Mouse (Mus musculus): Measurements from ENCODE around the gene Etv2.
A peak's percentile ranks its signal among the peaks of the same experiment; 100 is the strongest.

Etv2 gene

GRCm38 (mm10) chr7:30598786-30599185 lies 36.9 kb downstream of the Etv2 start, which contains the start of gene Zbtb32:
TSS of gene Zbtb32 (minus strand) at chr7:30598909.
- peak within 1 kb of the TSS; percentile 65 for H3K4me3 ChIP-seq (replicated peaks; ENCODE audit: low read length)
- H3K4me1 ChIP-seq (replicated peaks; ENCODE audit: low read depth, low read length), result peaks cover 80% of the 10 kb centered on the region
- TF ChIP-seq NANOG (IDR thresholded peaks at IDR 0.05; ENCODE audit: borderline replicate concordance, low read length), result no peak
- no peak for TF ChIP-seq POU5F1 (IDR thresholded peaks at IDR 0.05; ENCODE audit: borderline replicate concordance, low read length)
- no peak for TF ChIP-seq CTCF (conservative IDR thresholded peaks at IDR 0.05; ENCODE audit: low read length)
- H3K36me3 ChIP-seq (ENCODE audit: insufficient read depth, low read length), result no peaks in the 10 kb centered on the region
- H3K9me3 ChIP-seq (ENCODE audit: low read length), result no peaks in the 10 kb centered on the region
- H3K27me3 ChIP-seq (ENCODE audit: insufficient read depth, low read length), result peaks cover 6% of the 10 kb centered on the region

GRCm38 (mm10) chr7:30596811-30597210 lies 38.8 kb downstream of the Etv2 start:
- TF ChIP-seq CTCF (conservative IDR thresholded peaks at IDR 0.05; ENCODE audit: low read length) (no peak), POU5F1 (IDR thresholded peaks at IDR 0.05; ENCODE audit: borderline replicate concordance, low read length) (no peak), NANOG (IDR thresholded peaks at IDR 0.05; ENCODE audit: borderline replicate concordance, low read length) (no peak)
- Histone ChIP-seq H3K4me1 (replicated peaks; ENCODE audit: low read depth, low read length) (peaks cover 80% of the 10 kb centered on the region), H3K9me3 (ENCODE audit: low read length) (no peaks in the 10 kb centered on the region), H3K36me3 (ENCODE audit: insufficient read depth, low read length) (no peaks in the 10 kb centered on the region), H3K4me3 (replicated peaks; ENCODE audit: low read length) (no peak overlapping the region), H3K27me3 (ENCODE audit: insufficient read depth, low read length) (peaks cover 6% of the 10 kb centered on the region)

GRCm38 (mm10) chr7:30596093-30596492 lies 39.6 kb downstream of the Etv2 start:
- H3K4me1 ChIP-seq (replicated peaks; ENCODE audit: low read depth, low read length), result peaks cover 80% of the 10 kb centered on the region
- H3K36me3 ChIP-seq (ENCODE audit: insufficient read depth, low read length), result 0 out of 2 replicates have a peak, but pooled peaks cover 3% of the 10 kb centered on the region
- peaks cover 6% of the 10 kb centered on the region for H3K27me3 ChIP-seq (ENCODE audit: insufficient read depth, low read length)
- H3K9me3 ChIP-seq (ENCODE audit: low read length), result no peaks in the 10 kb centered on the region
- TF ChIP-seq POU5F1 (IDR thresholded peaks at IDR 0.05; ENCODE audit: borderline replicate concordance, low read length) (no peak), NANOG (IDR thresholded peaks at IDR 0.05; ENCODE audit: borderline replicate concordance, low read length) (no peak), CTCF (conservative IDR thresholded peaks at IDR 0.05; ENCODE audit: low read length) (no peak)
- H3K4me3 ChIP-seq (replicated peaks; ENCODE audit: low read length), result no peak overlapping the region

GRCm38 (mm10) chr7:30594510-30595024 lies 41.1 kb downstream of the Etv2 start:
- 0 out of 2 replicates have a peak overlapping the region, but pooled peaks have one; percentile 20 for H3K4me3 ChIP-seq (replicated peaks; ENCODE audit: low read length)
- H3K27me3 ChIP-seq (ENCODE audit: insufficient read depth, low read length), result peaks cover 6% of the 10 kb centered on the region
- TF ChIP-seq CTCF (conservative IDR thresholded peaks at IDR 0.05; ENCODE audit: low read length) (no peak), NANOG (IDR thresholded peaks at IDR 0.05; ENCODE audit: borderline replicate concordance, low read length) (no peak), POU5F1 (IDR thresholded peaks at IDR 0.05; ENCODE audit: borderline replicate concordance, low read length) (no peak)
- peaks cover 82% of the 10 kb centered on the region for H3K4me1 ChIP-seq (replicated peaks; ENCODE audit: low read depth, low read length)
- no peaks in the 10 kb centered on the region for H3K9me3 ChIP-seq (ENCODE audit: low read length)
- H3K36me3 ChIP-seq (ENCODE audit: insufficient read depth, low read length), result peaks cover 12% of the 10 kb centered on the region; the same call in 1 of the 2 replicates

- H3K4me3 ChIP-seq (replicated peaks; ENCODE audit: low read length), result 0 out of 2 replicates have a peak overlapping the region, but pooled peaks have one; percentile 37
- H3K9me3 ChIP-seq (ENCODE audit: low read length), result no peaks in the 10 kb centered on the region
- TF ChIP-seq POU5F1 (IDR thresholded peaks at IDR 0.05; ENCODE audit: borderline replicate concordance, low read length) (no peak), NANOG (IDR thresholded peaks at IDR 0.05; ENCODE audit: borderline replicate concordance, low read length) (no peak), CTCF (conservative IDR thresholded peaks at IDR 0.05; ENCODE audit: low read length) (no peak)
- H3K27me3 ChIP-seq (ENCODE audit: insufficient read depth, low read length), result peaks cover 6% of the 10 kb centered on the region
- H3K36me3 ChIP-seq (ENCODE audit: insufficient read depth, low read length), result peaks cover 12% of the 10 kb centered on the region; the same call in 1 of the 2 replicates
- peaks cover 75% of the 10 kb centered on the region for H3K4me1 ChIP-seq (replicated peaks; ENCODE audit: low read depth, low read length)
These were observed 41.8 kb downstream of the Etv2 start for GRCm38 (mm10) chr7:30593579-30594509.

- peaks cover 66% of the 10 kb centered on the region for H3K4me1 ChIP-seq (replicated peaks; ENCODE audit: low read depth, low read length)
- no peaks in the 10 kb centered on the region for H3K9me3 ChIP-seq (ENCODE audit: low read length)
- H3K27me3 ChIP-seq (ENCODE audit: insufficient read depth, low read length), result no peaks in the 10 kb centered on the region
- peaks cover 12% of the 10 kb centered on the region; the same call in 1 of the 2 replicates for H3K36me3 ChIP-seq (ENCODE audit: insufficient read depth, low read length)
- H3K4me3 ChIP-seq (replicated peaks; ENCODE audit: low read length), result peak overlapping the region; percentile 37; the same call in 1 of the 2 replicates
- TF ChIP-seq POU5F1 (IDR thresholded peaks at IDR 0.05; ENCODE audit: borderline replicate concordance, low read length) (no peak), NANOG (IDR thresholded peaks at IDR 0.05; ENCODE audit: borderline replicate concordance, low read length) (no peak), CTCF (conservative IDR thresholded peaks at IDR 0.05; ENCODE audit: low read length) (no peak)
These were observed 42.8 kb downstream of the Etv2 start for GRCm38 (mm10) chr7:30592772-30593423.

- peaks cover 77% of the 10 kb centered on the region for H3K4me1 ChIP-seq (replicated peaks; ENCODE audit: low read depth, low read length)
- no peaks in the 10 kb centered on the region for H3K27me3 ChIP-seq (ENCODE audit: insufficient read depth, low read length)
- H3K9me3 ChIP-seq (ENCODE audit: low read length), result no peaks in the 10 kb centered on the region
- TF ChIP-seq POU5F1 (IDR thresholded peaks at IDR 0.05; ENCODE audit: borderline replicate concordance, low read length), result no peak
- no peak for TF ChIP-seq NANOG (IDR thresholded peaks at IDR 0.05; ENCODE audit: borderline replicate concordance, low read length)
- no peak for TF ChIP-seq CTCF (conservative IDR thresholded peaks at IDR 0.05; ENCODE audit: low read length)
- H3K4me3 ChIP-seq (replicated peaks; ENCODE audit: low read length), result peak overlapping the region; percentile 97; the same call in 1 of the 2 replicates
- peaks cover 18% of the 10 kb centered on the region for H3K36me3 ChIP-seq (ENCODE audit: insufficient read depth, low read length)
These were observed 44.1 kb downstream of the Etv2 start for GRCm38 (mm10) chr7:30591605-30591951.
